Mouse (Mus musculus) forebrain, embryonic 15.5 days (tissue): ENCODE measurements around the gene Ube3b. TPM values are rescaled to one million over a fixed set of nuclear protein-coding genes. Genes with fewer than 3 reads are reported as not detected.

Experiments
- ATAC-seq: fragments of 200-750 bp; cut with Nextera tagmentation; replicated peaks from 2 replicates; pipeline ENCODE4 v1.8.0; 2017; ENCODE audit warnings: mild to moderate bottlenecking, moderate TSS enrichment, moderate library complexity
- H3K27ac ChIP-seq: fragments of 300-500 bp; sonication (generic); replicated peaks from 2 replicates; pipeline ENCODE4 v1.5.1; 2015; ENCODE audit warnings: mild to moderate bottlenecking, inconsistent platforms
- H3K27me3 ChIP-seq: fragments of 300-500 bp; sonication (generic); 2 replicates; pipeline ENCODE4 v1.6.1; 2015; ENCODE audit warnings: inconsistent platforms
- H3K36me3 ChIP-seq: fragments of 300-500 bp; sonication (generic); 2 replicates; pipeline ENCODE4 v1.6.1; 2015; ENCODE audit warnings: mild to moderate bottlenecking, inconsistent platforms
- H3K4me1 ChIP-seq: fragments of 300-500 bp; sonication (generic); 2 replicates; pipeline ENCODE4 v1.6.1; 2015; ENCODE audit warnings: inconsistent platforms
- H3K4me2 ChIP-seq: fragments of 300-500 bp; sonication (generic); replicated peaks from 2 replicates; pipeline ENCODE4 v1.6.1; 2015; ENCODE audit warnings: mild to moderate bottlenecking, inconsistent platforms
- H3K4me3 ChIP-seq: fragments of 300-500 bp; sonication (generic); 2 replicates; pipeline ENCODE4 v1.5.1; 2015; ENCODE audit warnings: mild to moderate bottlenecking, inconsistent platforms
- H3K9ac ChIP-seq: fragments of 300-500 bp; sonication (generic); replicated peaks from 2 replicates; pipeline ENCODE4 v1.6.1; 2015; ENCODE audit warnings: mild to moderate bottlenecking, inconsistent platforms
- H3K9me3 ChIP-seq: fragments of 300-500 bp; sonication (generic); 2 replicates; pipeline ENCODE4 v1.6.1; 2016; ENCODE audit warnings: inconsistent platforms
- whole genome bisulfite sequencing: fragments of 180-500 bp; shearing (Covaris S2); methylation state at CpG from one replicate; pipeline ENCODE4 v1.1.7; 2015; ENCODE audit warnings: mixed read lengths; 5-methylcytosine and 5-hydroxymethylcytosine counted together
- polyA plus RNA-seq: library from polyadenylated mRNA; unstranded; fragments of >200 nt; fragmentation: Nextera tagmentation; extraction: Ambion mirVana; gene quantifications from 2 replicates; pipeline ENCODE4 v1.2.1, GENCODE M21; 2015

The Ube3b gene
- polyA plus RNA-seq = 40.9 and 41.3 TPM in 2 replicates

GRCm38 (mm10) chr5:114380209-114381012 lies at the start of gene Ube3b, which contains the start of gene Kctd10:
Gene Ube3b (plus strand): TSS chr5:114380607.
Gene Kctd10 (minus strand): TSS chr5:114380508.
- Histone ChIP-seq H3K4me2 (peak within 1 kb of the TSS; percentile 89), H3K4me1 (peaks cover 43% of the 10 kb centered on the region), H3K27ac (peak within 1 kb of the TSS; percentile 91), H3K27me3 (no peaks in the 10 kb centered on the region), H3K9me3 (no peaks in the 10 kb centered on the region), H3K36me3 (peaks cover 12% of the 10 kb centered on the region), H3K9ac (peak within 1 kb of the TSS; percentile 84), H3K4me3 (peak within 1 kb of the TSS; percentile 64)
- WGBS = under 1% methylated on average over 73 of the region's 74 CpGs
- ATAC-seq = peak; percentile 94

GRCm38 (mm10) chr5:114342996-114343395 lies 37.4 kb upstream of the Ube3b start:
- ATAC-seq = no peak
- H3K4me1 ChIP-seq = no peaks in the 10 kb centered on the region
- no peak overlapping the region for H3K4me2 ChIP-seq
- H3K4me3 ChIP-seq = no peak overlapping the region
- H3K27me3 ChIP-seq = no peaks in the 10 kb centered on the region
- no peak overlapping the region for H3K27ac ChIP-seq
- no peaks in the 10 kb centered on the region for H3K36me3 ChIP-seq
- WGBS = 92% methylated on average over 5 of the region's 5 CpGs
- no peaks in the 10 kb centered on the region for H3K9me3 ChIP-seq
- no peak overlapping the region for H3K9ac ChIP-seq

GRCm38 (mm10) chr5:114343612-114344011 lies 36.8 kb upstream of the Ube3b start:
- no peak for ATAC-seq
- Histone ChIP-seq H3K9ac (no peak overlapping the region), H3K9me3 (no peaks in the 10 kb centered on the region), H3K36me3 (no peaks in the 10 kb centered on the region), H3K27ac (no peak overlapping the region), H3K4me1 (no peaks in the 10 kb centered on the region), H3K4me2 (no peak overlapping the region), H3K4me3 (no peak overlapping the region), H3K27me3 (no peaks in the 10 kb centered on the region)
- 83% methylated on average over 7 of the region's 7 CpGs for WGBS

GRCm38 (mm10) chr5:114345538-114345937 lies 34.9 kb upstream of the Ube3b start:
- Histone ChIP-seq H3K4me2 (no peak overlapping the region), H3K4me3 (no peak overlapping the region), H3K4me1 (no peaks in the 10 kb centered on the region), H3K27ac (no peak overlapping the region), H3K36me3 (no peaks in the 10 kb centered on the region), H3K9ac (no peak overlapping the region), H3K9me3 (no peaks in the 10 kb centered on the region), H3K27me3 (no peaks in the 10 kb centered on the region)
- no peak for ATAC-seq
- WGBS = 62% methylated on average over 3 of the region's 3 CpGs

GRCm38 (mm10) chr5:114347005-114347404 lies 33.4 kb upstream of the Ube3b start:
- H3K4me3 ChIP-seq = no peak overlapping the region
- H3K36me3 ChIP-seq = no peaks in the 10 kb centered on the region
- H3K27me3 ChIP-seq = no peaks in the 10 kb centered on the region
- no peak for ATAC-seq
- 83% methylated on average over 10 of the region's 10 CpGs for WGBS
- no peak overlapping the region for H3K4me2 ChIP-seq
- H3K9ac ChIP-seq = no peak overlapping the region
- H3K9me3 ChIP-seq = no peaks in the 10 kb centered on the region
- H3K4me1 ChIP-seq = no peaks in the 10 kb centered on the region
- H3K27ac ChIP-seq = no peak overlapping the region

GRCm38 (mm10) chr5:114351490-114351889 lies 28.9 kb upstream of the Ube3b start:
- 62% methylated on average over 10 of the region's 10 CpGs for WGBS
- H3K4me1 ChIP-seq = peaks cover 1% of the 10 kb centered on the region

GRCm38 (mm10) chr5:114356250-114356935 lies 24.0 kb upstream of the Ube3b start:
- Histone ChIP-seq H3K4me2 (no peak overlapping the region), H3K9ac (no peak overlapping the region), H3K27me3 (no peaks in the 10 kb centered on the region), H3K27ac (peak overlapping the region; percentile 29; the same call in 1 of the 2 replicates), H3K4me1 (peaks cover 19% of the 10 kb centered on the region), H3K36me3 (0 out of 2 replicates have a peak, but pooled peaks cover 6% of the 10 kb centered on the region), H3K9me3 (no peaks in the 10 kb centered on the region), H3K4me3 (no peak overlapping the region)
- ATAC-seq = peak; percentile 44; the same call in 1 of the 2 replicates
- 13% methylated on average over 7 of the region's 7 CpGs for WGBS

More at GRCm38 (mm10) chr5:114351490-114351889, 28.9 kb upstream of the Ube3b start:
- Histone ChIP-seq H3K9me3 (no peaks in the 10 kb centered on the region), H3K4me3 (no peak overlapping the region), H3K27ac (no peak overlapping the region), H3K36me3 (no peaks in the 10 kb centered on the region), H3K9ac (no peak overlapping the region), H3K4me2 (no peak overlapping the region), H3K27me3 (no peaks in the 10 kb centered on the region)
- ATAC-seq = no peak

- 46% methylated on average over 23 of the region's 23 CpGs for whole genome bisulfite sequencing
- peak overlapping the region; percentile 29 for H3K27ac ChIP-seq
- ATAC-seq = peak; percentile 56
- no peaks in the 10 kb centered on the region for H3K9me3 ChIP-seq
- peaks cover 19% of the 10 kb centered on the region for H3K4me1 ChIP-seq
- 0 out of 2 replicates have a peak overlapping the region, but pooled peaks have one; percentile 0 for H3K4me2 ChIP-seq
- no peaks in the 10 kb centered on the region for H3K27me3 ChIP-seq
- peaks cover 11% of the 10 kb centered on the region; the same call in 1 of the 2 replicates for H3K36me3 ChIP-seq
- H3K4me3 ChIP-seq = no peak overlapping the region
- H3K9ac ChIP-seq = no peak overlapping the region
These were observed 23.3 kb upstream of the Ube3b start for GRCm38 (mm10) chr5:114356936-114357751.

GRCm38 (mm10) chr5:114358833-114359232 lies 21.6 kb upstream of the Ube3b start:
- Histone ChIP-seq H3K9ac (no peak overlapping the region), H3K36me3 (peaks cover 28% of the 10 kb centered on the region), H3K4me2 (no peak overlapping the region), H3K27me3 (no peaks in the 10 kb centered on the region), H3K4me1 (peaks cover 19% of the 10 kb centered on the region), H3K27ac (no peak overlapping the region), H3K4me3 (no peak overlapping the region), H3K9me3 (no peaks in the 10 kb centered on the region)
- no peak for ATAC-seq
- WGBS = 59% methylated on average over 10 of the region's 10 CpGs

GRCm38 (mm10) chr5:114359586-114359985 lies 20.8 kb upstream of the Ube3b start:
- H3K4me1 ChIP-seq = peaks cover 19% of the 10 kb centered on the region
- no peak overlapping the region for H3K9ac ChIP-seq
- no peak overlapping the region for H3K4me3 ChIP-seq
- H3K9me3 ChIP-seq = no peaks in the 10 kb centered on the region
- peaks cover 35% of the 10 kb centered on the region for H3K36me3 ChIP-seq
- 78% methylated on average over 8 of the region's 8 CpGs for WGBS
- no peaks in the 10 kb centered on the region for H3K27me3 ChIP-seq
- H3K27ac ChIP-seq = no peak overlapping the region
- ATAC-seq = no peak
- H3K4me2 ChIP-seq = no peak overlapping the region

- Histone ChIP-seq H3K27ac (no peak overlapping the region), H3K4me1 (peaks cover 19% of the 10 kb centered on the region), H3K9ac (no peak overlapping the region), H3K9me3 (no peaks in the 10 kb centered on the region), H3K27me3 (no peaks in the 10 kb centered on the region), H3K4me3 (no peak overlapping the region), H3K36me3 (peaks cover 49% of the 10 kb centered on the region), H3K4me2 (no peak overlapping the region)
- WGBS = 90% methylated on average over 15 of the region's 15 CpGs
- no peak for ATAC-seq
These were observed 19.4 kb upstream of the Ube3b start for GRCm38 (mm10) chr5:114360968-114361367.
